Mouse (Mus musculus) midbrain, embryonic 12.5 days (tissue): Measurements from ENCODE around the gene Ehbp1. TPM values are rescaled to one million over a fixed set of nuclear protein-coding genes. Genes with fewer than 3 reads are reported as not detected.
A peak's percentile ranks its signal among the peaks of the same experiment; 100 is the strongest.

Experiments
- ATAC-seq: fragments of 200-750 bp; cut with Nextera tagmentation; 2 replicates; pipeline ENCODE4 v1.8.0; 2017; ENCODE audit warnings: low read depth, moderate TSS enrichment, moderate library complexity; ENCODE audit not compliant: low FRiP score
- H3K27ac ChIP-seq: fragments of 300-500 bp; sonication (generic); replicated peaks from 2 replicates; pipeline ENCODE4 v1.5.1; 2016; ENCODE audit warnings: mild to moderate bottlenecking
- H3K27me3 ChIP-seq: fragments of 300-500 bp; sonication (generic); 2 replicates; pipeline ENCODE4 v1.6.1; 2016; ENCODE audit warnings: mild to moderate bottlenecking
- H3K36me3 ChIP-seq: fragments of 300-500 bp; sonication (generic); 2 replicates; pipeline ENCODE4 v1.6.1; 2016
- H3K4me1 ChIP-seq: fragments of 300-500 bp; sonication (generic); 2 replicates; pipeline ENCODE4 v1.6.1; 2016
- H3K4me2 ChIP-seq: fragments of 300-500 bp; sonication (generic); replicated peaks from 2 replicates; pipeline ENCODE4 v1.6.1; 2016; ENCODE audit warnings: mild to moderate bottlenecking, moderate library complexity
- H3K4me3 ChIP-seq: fragments of 300-500 bp; sonication (generic); 2 replicates; pipeline ENCODE4 v1.5.1; 2016; ENCODE audit warnings: mild to moderate bottlenecking
- H3K9ac ChIP-seq: fragments of 300-500 bp; sonication (generic); replicated peaks from 2 replicates; pipeline ENCODE4 v1.6.1; 2016; ENCODE audit warnings: mild to moderate bottlenecking, moderate library complexity
- H3K9me3 ChIP-seq: fragments of 300-500 bp; sonication (generic); 2 replicates; pipeline ENCODE4 v1.6.1; 2016; ENCODE audit warnings: mild to moderate bottlenecking
- WGBS: fragments of 180-500 bp; shearing (Covaris S2); methylation state at CpG from one replicate; pipeline ENCODE4 v1.1.7; 2016; 5-methylcytosine and 5-hydroxymethylcytosine counted together
- polyA plus RNA-seq: library from polyadenylated mRNA; unstranded; fragments of >200 nt; fragmentation: Nextera tagmentation; extraction: Ambion mirVana; gene quantifications from 2 replicates; pipeline ENCODE4 v1.2.1, GENCODE M21; 2016

Gene Ehbp1
- polyA plus RNA-seq, 1 experiment from 2014 or later: 20.7 TPM

DNA sequence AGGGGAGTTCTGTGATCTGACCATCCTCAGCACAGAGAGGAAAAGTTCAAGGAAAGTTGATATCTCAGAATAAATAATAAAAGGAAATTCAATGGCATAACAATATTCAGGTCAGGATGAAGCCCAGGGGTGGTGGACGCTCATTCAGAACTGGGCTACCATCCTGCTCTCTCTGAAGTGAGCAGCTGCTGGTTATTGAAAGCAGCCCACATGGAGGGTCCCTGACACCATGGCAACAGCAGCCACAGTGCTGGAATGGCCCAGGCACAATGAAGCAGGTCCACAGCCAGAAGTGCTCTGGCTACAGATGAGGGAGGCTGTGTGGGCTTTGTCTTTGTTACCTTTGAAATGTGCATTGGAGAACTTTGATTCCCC is 6.4 kb upstream of the Ehbp1 start:
- Histone ChIP-seq H3K9ac (no peak overlapping the region), H3K36me3 (no peaks in the 10 kb centered on the region), H3K4me3 (no peak overlapping the region), H3K27me3 (no peaks in the 10 kb centered on the region), H3K4me2 (0 out of 2 replicates have a peak overlapping the region, but pooled peaks have one; percentile 4), H3K4me1 (peaks cover 25% of the 10 kb centered on the region), H3K27ac (peak overlapping the region; percentile 82), H3K9me3 (no peaks in the 10 kb centered on the region)
- ATAC-seq: peak; percentile 99
- 3% methylated on average over 1 of the region's 1 CpGs for WGBS

DNA sequence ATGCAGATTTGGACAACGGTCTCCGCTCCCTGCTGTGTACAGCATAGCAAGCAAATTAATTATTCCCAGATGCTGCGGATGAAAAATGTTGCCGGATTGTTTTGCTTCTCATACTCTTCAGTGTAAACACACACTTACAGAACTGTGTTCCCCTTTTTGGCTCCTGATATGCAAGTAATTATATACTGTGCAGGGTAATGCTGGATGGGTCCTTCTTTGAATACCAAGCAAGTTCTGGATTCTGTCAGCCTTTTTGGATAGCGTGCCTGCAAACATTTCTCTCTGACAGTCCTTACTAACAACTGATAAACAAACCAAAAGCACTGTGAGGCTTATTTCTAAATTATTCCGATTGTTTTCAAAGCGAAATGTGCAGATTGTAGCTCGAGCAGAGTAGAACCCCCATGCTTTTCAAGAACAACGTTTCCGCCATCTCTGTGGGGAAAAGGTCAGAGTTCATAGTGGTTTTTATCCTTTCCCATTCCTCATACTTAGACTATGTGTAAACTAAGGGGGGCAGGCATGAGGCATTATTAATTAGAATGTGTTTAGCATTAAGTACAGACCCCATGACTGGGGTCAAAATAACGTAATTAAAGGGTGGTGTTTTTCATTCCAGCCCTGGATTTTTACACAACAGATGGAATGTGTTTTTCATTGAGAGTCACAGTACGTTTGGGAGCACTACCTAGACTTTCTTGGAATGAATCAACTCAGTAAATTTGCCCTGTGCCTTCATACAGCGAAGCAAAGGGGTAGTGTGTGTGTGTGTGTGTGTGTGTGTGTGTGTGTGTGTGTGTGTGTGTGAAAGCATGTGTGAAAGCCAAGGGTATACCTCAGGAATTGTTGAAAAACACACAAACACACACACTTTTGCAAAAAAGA is 5.8 kb upstream of the Ehbp1 start:
- Histone ChIP-seq H3K9me3 (no peaks in the 10 kb centered on the region), H3K27ac (peak overlapping the region; percentile 82), H3K4me1 (peaks cover 25% of the 10 kb centered on the region), H3K4me3 (no peak overlapping the region), H3K4me2 (0 out of 2 replicates have a peak overlapping the region, but pooled peaks have one; percentile 4), H3K9ac (no peak overlapping the region), H3K27me3 (no peaks in the 10 kb centered on the region), H3K36me3 (no peaks in the 10 kb centered on the region)
- WGBS: 24% methylated on average over 13 of the region's 13 CpGs
- ATAC-seq: peak; percentile 72

DNA sequence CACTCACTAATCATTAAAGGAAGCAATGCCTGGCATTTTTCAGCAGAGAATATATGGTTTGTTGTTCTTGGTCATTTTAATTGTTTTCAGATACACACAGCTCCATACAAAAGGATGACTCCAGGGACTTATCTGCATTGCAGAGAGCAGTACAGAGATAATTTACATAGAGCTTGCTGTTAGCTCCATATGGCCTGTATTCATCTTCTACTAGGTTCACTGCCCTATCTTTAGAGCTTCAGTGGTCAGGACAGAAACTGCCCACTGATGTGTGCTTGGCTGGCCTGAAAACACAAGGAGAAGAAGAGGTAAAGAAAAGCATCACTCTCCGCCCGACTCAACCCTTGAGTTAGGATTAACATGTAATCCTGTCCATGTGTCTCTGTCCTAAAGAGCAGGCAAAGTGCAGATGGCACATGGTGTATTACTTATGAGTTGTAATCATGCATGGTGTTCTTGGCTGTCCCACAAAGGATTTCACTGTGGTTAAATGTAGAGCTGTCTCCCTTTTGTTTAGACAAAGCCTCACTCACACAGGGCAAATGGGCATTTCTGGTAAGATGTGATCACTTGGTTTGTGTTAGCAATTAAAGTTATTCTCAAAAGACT is 14.7 kb downstream of the Ehbp1 start:
- Histone ChIP-seq H3K27ac (no peak overlapping the region), H3K36me3 (no peaks in the 10 kb centered on the region), H3K4me1 (peaks cover 6% of the 10 kb centered on the region; the same call in 1 of the 2 replicates), H3K9me3 (no peaks in the 10 kb centered on the region), H3K4me3 (no peak overlapping the region), H3K9ac (no peak overlapping the region), H3K27me3 (peaks cover 17% of the 10 kb centered on the region), H3K4me2 (no peak overlapping the region)
- 25% methylated on average over 2 of the region's 2 CpGs for WGBS
- ATAC-seq: peak; percentile 77

DNA sequence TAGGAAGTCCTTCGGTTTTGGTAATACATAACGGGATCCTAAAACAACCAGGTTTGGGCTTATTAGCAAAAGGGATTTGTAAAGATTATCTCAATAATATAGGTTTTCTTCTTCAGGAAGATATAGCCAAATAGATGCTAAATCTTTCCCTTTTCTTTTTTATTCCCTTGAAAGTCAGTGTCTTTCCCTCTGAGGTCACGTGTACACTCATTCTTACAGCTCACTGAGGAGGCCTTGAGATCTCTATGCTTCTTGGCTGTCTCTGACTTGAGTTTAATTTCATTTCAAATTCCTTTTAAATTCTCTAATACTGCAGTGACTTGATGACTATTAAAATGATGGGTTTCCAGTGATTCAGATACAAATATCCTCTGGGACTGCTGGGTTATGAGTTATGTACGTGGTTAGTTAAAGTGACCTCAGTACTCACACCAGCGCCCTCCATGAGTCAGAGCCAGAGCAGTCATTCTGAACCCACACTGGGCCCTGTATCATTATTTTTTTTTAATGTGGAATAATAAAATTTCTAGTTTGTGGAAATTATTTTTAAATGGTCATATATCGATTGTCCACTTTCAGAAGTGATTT is 24.2 kb downstream of the Ehbp1 start:
- ATAC-seq: no peak
- Histone ChIP-seq H3K9ac (no peak overlapping the region), H3K27ac (no peak overlapping the region), H3K4me3 (no peak overlapping the region), H3K27me3 (no peaks in the 10 kb centered on the region), H3K9me3 (no peaks in the 10 kb centered on the region), H3K4me2 (no peak overlapping the region), H3K4me1 (no peaks in the 10 kb centered on the region), H3K36me3 (no peaks in the 10 kb centered on the region)
- 92% methylated on average over 6 of the region's 6 CpGs for WGBS

DNA sequence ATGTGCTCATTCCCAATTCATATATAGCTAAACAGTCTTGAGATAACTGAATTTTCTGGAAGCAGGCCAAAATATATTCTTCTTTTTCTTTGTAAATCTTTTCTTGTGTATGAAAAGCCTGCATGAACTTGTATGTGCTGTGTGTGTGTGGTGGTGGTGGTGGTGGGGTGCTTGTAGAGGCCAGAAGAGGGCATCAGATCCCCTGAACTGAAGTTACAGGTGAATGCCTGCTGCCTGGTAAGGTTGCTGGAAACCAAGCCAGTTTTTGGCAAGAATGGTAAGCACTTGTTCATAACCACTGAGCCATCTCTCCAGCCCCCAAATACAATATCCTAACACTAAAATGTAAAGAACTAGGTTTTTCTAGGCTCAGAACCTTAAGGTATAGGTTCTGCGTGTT is 26.3 kb downstream of the Ehbp1 start:
- Histone ChIP-seq H3K27ac (no peak overlapping the region), H3K9ac (no peak overlapping the region), H3K4me1 (no peaks in the 10 kb centered on the region), H3K36me3 (no peaks in the 10 kb centered on the region), H3K9me3 (no peaks in the 10 kb centered on the region), H3K27me3 (no peaks in the 10 kb centered on the region), H3K4me2 (no peak overlapping the region), H3K4me3 (no peak overlapping the region)
- ATAC-seq: no peak
- WGBS: 91% methylated on average over 1 of the region's 1 CpGs

DNA sequence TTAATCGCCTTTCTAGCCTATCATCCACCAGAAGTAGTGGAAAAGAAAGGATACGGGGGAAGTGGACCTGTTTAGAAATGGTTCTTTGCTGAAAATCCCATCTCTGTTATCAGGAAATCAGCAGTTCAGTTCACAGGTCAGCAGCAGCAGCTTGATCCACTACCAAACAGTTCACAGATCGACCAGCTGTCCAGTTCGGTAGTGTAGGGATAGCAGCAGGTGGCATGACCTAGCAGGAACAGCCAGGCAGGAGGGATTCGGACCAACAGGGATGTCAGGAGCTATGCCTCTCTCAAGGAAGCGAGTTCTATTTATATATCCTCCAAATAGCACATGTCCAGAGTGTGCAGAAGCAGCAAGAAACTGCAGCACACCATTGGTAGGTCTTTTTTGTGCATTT is 40.9 kb downstream of the Ehbp1 start:
- ATAC-seq: no peak
- no peaks in the 10 kb centered on the region for H3K36me3 ChIP-seq
- no peaks in the 10 kb centered on the region for H3K4me1 ChIP-seq
- WGBS: 66% methylated on average over 6 of the region's 6 CpGs
- H3K4me2 ChIP-seq: no peak overlapping the region
- no peak overlapping the region for H3K4me3 ChIP-seq
- no peak overlapping the region for H3K9ac ChIP-seq
- no peak overlapping the region for H3K27ac ChIP-seq
- H3K27me3 ChIP-seq: no peaks in the 10 kb centered on the region
- H3K9me3 ChIP-seq: no peaks in the 10 kb centered on the region

DNA sequence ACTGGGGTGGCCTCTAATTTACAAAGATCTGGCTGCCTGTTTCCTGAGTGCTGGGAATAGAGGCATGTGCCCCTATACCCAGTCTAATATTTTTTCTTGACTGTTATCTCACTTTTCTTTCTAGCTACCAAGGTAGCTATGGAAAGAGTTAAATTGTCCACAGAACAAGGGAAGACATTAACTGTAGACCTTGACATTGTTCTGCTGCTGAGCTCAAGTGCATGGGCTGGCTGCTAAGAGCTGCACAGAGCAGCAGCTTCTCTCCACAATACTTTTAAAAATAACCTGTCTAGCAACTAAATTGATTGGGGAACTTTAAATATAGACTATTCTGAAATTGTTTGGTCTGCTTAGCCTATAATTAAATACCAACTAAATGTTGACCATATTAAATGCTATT is 52.9 kb downstream of the Ehbp1 start:
- no peak for ATAC-seq
- Histone ChIP-seq H3K4me2 (no peak overlapping the region), H3K36me3 (no peaks in the 10 kb centered on the region), H3K27me3 (no peaks in the 10 kb centered on the region), H3K9me3 (no peaks in the 10 kb centered on the region), H3K4me1 (peaks cover 21% of the 10 kb centered on the region), H3K4me3 (no peak overlapping the region), H3K27ac (no peak overlapping the region), H3K9ac (no peak overlapping the region)

DNA sequence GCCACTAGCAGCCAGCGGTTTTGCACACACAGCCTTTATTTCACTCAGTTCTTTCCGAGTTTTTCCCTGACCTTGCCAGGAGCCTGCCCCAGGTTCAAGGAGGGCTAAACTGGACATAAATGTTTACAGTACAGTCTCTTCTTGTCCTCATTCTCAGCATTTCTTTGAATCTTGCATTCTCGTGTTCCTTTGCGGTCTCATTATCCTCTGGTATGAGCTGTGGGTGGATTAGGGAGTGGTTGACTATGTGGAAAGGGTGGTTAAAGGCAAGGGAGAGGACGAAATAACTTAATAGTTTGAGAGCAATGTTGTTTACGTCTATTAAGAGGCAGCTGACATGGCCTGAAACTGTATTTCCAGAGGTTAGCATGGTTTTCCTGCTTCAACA is 54.6 kb downstream of the Ehbp1 start:
- no peak for ATAC-seq
- Histone ChIP-seq H3K4me1 (peaks cover 30% of the 10 kb centered on the region), H3K27me3 (no peaks in the 10 kb centered on the region), H3K9ac (peak overlapping the region; percentile 71), H3K9me3 (no peaks in the 10 kb centered on the region), H3K4me3 (peak overlapping the region; percentile 80), H3K4me2 (peak overlapping the region; percentile 63), H3K27ac (peak overlapping the region; percentile 78), H3K36me3 (0 out of 2 replicates have a peak, but pooled peaks cover 3% of the 10 kb centered on the region)
- WGBS: 7% methylated on average over 6 of the region's 6 CpGs

DNA sequence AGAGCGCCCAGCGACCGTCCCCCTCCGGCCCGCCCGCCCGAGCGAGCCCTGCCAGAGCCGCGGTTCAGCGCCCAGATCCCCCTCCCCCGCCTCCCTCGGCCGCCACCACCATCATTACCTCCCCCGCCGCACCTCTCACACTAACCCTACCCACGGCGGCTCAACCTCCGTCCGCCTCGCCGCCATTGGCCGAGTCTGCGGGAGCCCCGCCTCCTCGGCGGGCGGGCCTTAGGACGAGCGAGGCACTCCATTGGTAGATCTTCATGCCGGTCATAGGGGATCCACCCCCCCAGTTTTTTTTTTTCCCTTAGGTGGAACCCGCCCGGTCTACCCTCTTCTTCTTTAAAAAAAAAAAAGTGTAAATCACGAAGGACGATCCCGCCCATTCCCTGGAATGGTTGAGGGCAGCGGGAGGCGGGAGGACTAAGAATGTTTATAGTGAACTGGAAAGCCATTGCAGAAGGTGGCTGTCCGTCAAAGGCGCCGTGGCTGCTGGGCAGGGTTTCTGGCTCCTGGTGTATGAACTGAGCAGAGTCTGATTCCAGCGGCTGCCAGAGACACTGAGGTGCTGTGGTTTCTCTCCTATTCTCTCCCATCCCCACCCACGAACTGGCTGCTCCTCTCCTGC is 55.1 kb downstream of the Ehbp1 start:
- under 1% methylated on average over 29 of the region's 43 CpGs for WGBS
- no peaks in the 10 kb centered on the region for H3K9me3 ChIP-seq
- ATAC-seq: peak; percentile 99
- peak overlapping the region; percentile 80 for H3K4me3 ChIP-seq
- peak overlapping the region; percentile 92 for H3K27ac ChIP-seq
- no peaks in the 10 kb centered on the region for H3K27me3 ChIP-seq
- H3K36me3 ChIP-seq: peaks cover 7% of the 10 kb centered on the region; the same call in 1 of the 2 replicates
- peak overlapping the region; percentile 90 for H3K9ac ChIP-seq
- peak overlapping the region; percentile 83 for H3K4me2 ChIP-seq
- H3K4me1 ChIP-seq: peaks cover 30% of the 10 kb centered on the region

DNA sequence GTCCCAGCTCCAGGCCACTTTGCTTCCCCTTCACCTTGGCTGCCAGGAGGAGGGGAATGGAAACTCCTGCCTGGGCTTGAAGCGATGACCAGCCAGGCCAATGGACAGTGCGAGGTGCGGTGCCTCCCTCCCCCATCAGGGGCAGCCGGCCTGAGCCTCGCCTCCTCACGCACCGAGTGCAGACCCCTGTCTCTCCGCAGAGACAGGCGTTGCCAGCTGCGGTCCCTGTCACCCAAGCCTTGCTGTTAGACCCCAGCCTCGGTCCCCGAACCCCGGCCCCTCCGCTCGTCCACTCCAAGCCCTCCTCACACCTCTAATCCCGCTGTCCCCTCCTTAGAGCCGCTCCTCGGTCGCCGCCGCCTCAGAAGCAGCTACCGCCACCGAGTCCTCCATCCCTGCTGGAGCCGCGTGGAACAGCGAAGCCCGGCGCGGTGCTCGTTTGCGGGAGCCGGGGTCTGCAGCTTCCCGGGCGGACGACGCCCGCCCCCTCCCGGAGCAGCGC is 55.7 kb downstream of the Ehbp1 start:
- peak overlapping the region; percentile 92 for H3K27ac ChIP-seq
- H3K4me3 ChIP-seq: peak overlapping the region; percentile 80
- WGBS: 2% methylated on average over 34 of the region's 39 CpGs
- H3K36me3 ChIP-seq: peaks cover 13% of the 10 kb centered on the region; the same call in 1 of the 2 replicates
- peaks cover 30% of the 10 kb centered on the region for H3K4me1 ChIP-seq
- H3K9me3 ChIP-seq: no peaks in the 10 kb centered on the region
- no peaks in the 10 kb centered on the region for H3K27me3 ChIP-seq
- peak; percentile 77 for ATAC-seq
- H3K4me2 ChIP-seq: peak overlapping the region; percentile 83
- H3K9ac ChIP-seq: peak overlapping the region; percentile 90

DNA sequence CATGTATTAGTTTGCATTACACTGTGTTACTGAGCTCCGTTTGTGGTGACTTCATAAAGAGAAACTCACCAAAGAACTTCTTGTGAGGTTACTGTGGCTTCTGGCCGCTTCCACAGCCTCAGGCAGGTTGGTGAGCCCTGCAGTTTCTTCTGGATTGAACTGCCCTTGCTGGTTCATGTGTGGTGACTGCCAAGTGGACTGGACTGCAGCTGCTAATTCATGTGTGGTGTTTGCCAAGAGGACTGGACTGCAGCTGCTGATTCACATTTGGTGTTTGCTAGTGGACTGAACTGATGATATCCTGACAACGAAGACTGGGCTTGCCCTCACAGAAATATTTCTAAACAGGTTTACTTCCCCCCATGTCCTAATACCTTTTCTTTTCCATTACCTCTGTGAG is 65.4 kb downstream of the Ehbp1 start:
- H3K36me3 ChIP-seq: peaks cover 27% of the 10 kb centered on the region
- no peak overlapping the region for H3K4me3 ChIP-seq
- H3K9me3 ChIP-seq: no peaks in the 10 kb centered on the region
- H3K9ac ChIP-seq: no peak overlapping the region
- 94% methylated on average over 3 of the region's 3 CpGs for WGBS
- no peak overlapping the region for H3K4me2 ChIP-seq
- H3K27ac ChIP-seq: no peak overlapping the region
- H3K4me1 ChIP-seq: no peaks in the 10 kb centered on the region
- no peaks in the 10 kb centered on the region for H3K27me3 ChIP-seq
- no peak for ATAC-seq
